Mouse (Mus musculus) ES-E14 (cell line): ENCODE data around the gene Tcerg1l. TPM values are rescaled to one million over a fixed set of nuclear protein-coding genes. Genes with fewer than 3 reads are reported as not detected.

Source experiments
- DNase-seq: peaks from one replicate; pipeline ENCODE4 v3.0.0-alpha.2; 2013; ENCODE audit warnings: low read depth, low spot score
- H3K27ac ChIP-seq: 2 replicates; pipeline ENCODE4 v1.5.1; 2012; ENCODE audit warnings: low read depth, mild to moderate bottlenecking, low read length, moderate library complexity, mixed read lengths; ENCODE audit not compliant: poor library complexity, insufficient read depth, severe bottlenecking
- H3K36me3 ChIP-seq: 2 replicates; pipeline ENCODE4 v1.6.1; 2012; ENCODE audit warnings: mild to moderate bottlenecking, low read length, moderate library complexity, mixed read lengths; ENCODE audit not compliant: control insufficient read depth, poor library complexity, insufficient read depth, severe bottlenecking
- H3K4me1 ChIP-seq, 2 experiments: fragments of 150-350 bp in 1 of 2; sonication (generic) in 1 of 2; 2 replicates each; pipeline ENCODE4 v1.6.1; 2012; ENCODE audit warnings: low read length in 2 of 2, mild to moderate bottlenecking in 1 of 2, mixed read lengths in 1 of 2; ENCODE audit not compliant: control insufficient read depth in 2 of 2, insufficient read depth in 2 of 2, poor library complexity in 1 of 2
- H3K4me3 ChIP-seq, 2 experiments: fragments of 150-350 bp in 1 of 2; sonication (generic) in 1 of 2; 2 replicates each; pipeline ENCODE4 v1.5.1; 2012; ENCODE audit warnings: low read length in 2 of 2, low read depth in 1 of 2, mild to moderate bottlenecking in 1 of 2, mixed read lengths in 1 of 2; ENCODE audit not compliant: insufficient read depth in 1 of 2, poor library complexity in 1 of 2, severe bottlenecking in 1 of 2
- H3K9ac ChIP-seq: 2 replicates; pipeline ENCODE4 v1.6.1; 2012; ENCODE audit warnings: low read depth, mild to moderate bottlenecking, low read length, mixed read lengths; ENCODE audit not compliant: poor library complexity, insufficient read depth, severe bottlenecking
- H3K9me3 ChIP-seq: fragments of 150-350 bp; sonication (generic); 2 replicates; pipeline ENCODE4 v1.6.1; 2012; ENCODE audit warnings: low read depth, mild to moderate bottlenecking, low read length; ENCODE audit not compliant: control insufficient read depth, insufficient read depth
- CHD2 ChIP-seq: IDR thresholded peaks from 2 replicates; pipeline ENCODE4 v1.6.1; 2014; ENCODE audit warnings: mild to moderate bottlenecking, low read depth, low read length, inconsistent platforms
- HCFC1 ChIP-seq: IDR thresholded peaks from 2 replicates; pipeline ENCODE4 v1.6.1; 2012; ENCODE audit warnings: low read length, inconsistent platforms, borderline replicate concordance; ENCODE audit not compliant: insufficient read depth
- MAFK ChIP-seq: IDR thresholded peaks from 2 replicates; pipeline ENCODE4 v1.6.1; 2014; ENCODE audit warnings: mild to moderate bottlenecking, low read depth, low read length, inconsistent platforms; ENCODE audit not compliant: insufficient read depth
- ZC3H11A ChIP-seq: IDR thresholded peaks from 2 replicates; pipeline ENCODE4 v1.6.1; 2012; ENCODE audit warnings: low read depth, mild to moderate bottlenecking, inconsistent platforms, low read length, borderline replicate concordance
- ZNF384 ChIP-seq: IDR thresholded peaks from 2 replicates; pipeline ENCODE4 v1.6.1; 2012; ENCODE audit warnings: low read depth, low read length, inconsistent platforms
- in situ Hi-C, 2 experiments: fragments of 600-800 bp; cut with MboI; formaldehyde crosslinking; loops; one replicate each; pipeline ENCODE4 v1.15.1; 2025; ENCODE audit warnings: low sequenced_read_pairs in 2 of 2, inconsistent platforms in 1 of 2; ENCODE audit not compliant: unreplicated experiment in 2 of 2
- total RNA-seq: library from RNA; depleted of rRNA; stranded (reverse); fragments of 300-350 nt; gene quantifications from 2 replicates; pipeline ENCODE4 v1.2.3, GENCODE M21; 2012

The Tcerg1l gene
- total RNA-seq, 1 experiment: 1.1 TPM

DNA sequence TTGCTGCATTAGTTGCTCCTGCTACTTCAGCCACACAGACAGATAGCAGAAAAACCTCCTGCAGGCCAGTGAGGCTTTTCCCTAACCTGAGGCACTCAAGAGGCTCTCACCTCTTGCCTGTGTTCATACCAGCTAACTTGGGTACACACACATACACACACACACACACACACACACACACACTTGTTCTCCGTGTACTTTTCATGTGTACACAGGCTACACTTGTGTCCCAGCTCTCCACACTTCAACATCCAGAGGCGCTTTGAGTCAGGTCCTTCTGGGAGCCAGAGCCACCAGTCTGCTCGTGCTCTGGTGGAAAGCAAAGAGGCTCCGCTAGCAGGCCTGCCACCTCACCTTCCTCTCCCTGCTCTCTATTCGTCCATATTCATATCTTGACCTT is 24.0 kb downstream of the Tcerg1l start:
- TF ChIP-seq HCFC1 (no peak), ZNF384 (no peak), CHD2 (no peak), ZC3H11A (no peak), MAFK (no peak)
- Histone ChIP-seq H3K4me3 (no peak overlapping the region), H3K36me3 (no peaks in the 10 kb centered on the region), H3K9ac (no peak overlapping the region), H3K27ac (no peak overlapping the region), H3K4me1 (peaks cover 0 to 3% of the 10 kb centered on the region in 2 experiments; a peak in 1 of 4 replicates), H3K9me3 (no peaks in the 10 kb centered on the region)
- no peak for DNase-seq
- in situ Hi-C loops: no loop called here

DNA sequence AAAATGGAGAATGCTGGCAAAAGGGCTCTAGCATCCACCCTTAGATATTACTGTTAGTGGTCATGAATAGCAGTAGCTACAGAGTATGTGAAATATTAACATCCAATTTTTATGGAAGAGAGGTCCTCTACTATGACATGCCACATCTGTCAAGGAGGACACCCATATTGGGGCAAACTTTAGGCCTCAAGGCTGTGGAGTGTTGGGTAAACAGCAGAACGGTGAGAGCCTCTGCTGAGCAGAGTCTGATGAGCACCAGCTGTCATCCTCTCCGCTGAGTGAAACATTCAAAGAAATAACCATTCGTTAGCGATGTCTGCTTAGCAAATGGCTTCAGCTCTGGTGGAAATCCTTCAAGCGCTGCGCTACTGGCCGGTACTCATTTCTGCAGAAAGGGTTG is 30.0 kb downstream of the Tcerg1l start:
- Histone ChIP-seq H3K9ac (no peak overlapping the region), H3K9me3 (no peaks in the 10 kb centered on the region), H3K36me3 (no peaks in the 10 kb centered on the region), H3K27ac (no peak overlapping the region), H3K4me1 (no peaks in the 10 kb centered on the region), H3K4me3 (no peak overlapping the region)
- no peak for DNase-seq
- in situ Hi-C loops: no loop called here
- TF ChIP-seq CHD2: no peak
- no peak for TF ChIP-seq HCFC1
- no peak for TF ChIP-seq ZC3H11A
- TF ChIP-seq ZNF384: no peak
- no peak for TF ChIP-seq MAFK

DNA sequence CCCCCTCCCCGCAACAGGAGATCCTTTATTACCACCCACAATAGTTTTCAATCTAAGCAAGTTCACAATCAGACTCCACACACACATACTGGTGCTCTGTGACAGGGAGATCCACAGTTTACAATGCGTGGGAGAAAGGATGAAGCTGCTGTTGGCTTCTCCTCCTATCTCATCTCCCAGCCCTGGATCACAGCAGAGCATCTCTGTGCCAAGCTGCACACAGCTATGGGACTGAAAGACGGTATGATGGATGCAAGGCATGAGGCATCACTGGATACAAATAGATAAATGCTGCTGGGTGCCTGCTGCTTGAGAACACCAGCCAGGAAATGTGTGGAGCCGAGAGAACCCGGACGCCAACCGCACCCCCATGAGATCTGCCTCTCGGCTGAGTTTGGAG is 32.0 kb downstream of the Tcerg1l start:
- H3K36me3 ChIP-seq: no peaks in the 10 kb centered on the region
- DNase-seq: no peak
- H3K4me3 ChIP-seq: no peak overlapping the region
- H3K27ac ChIP-seq: no peak overlapping the region
- TF ChIP-seq MAFK (no peak), HCFC1 (no peak)
- in situ Hi-C loops: no loop called here
- no peaks in the 10 kb centered on the region for H3K4me1 ChIP-seq
- no peak overlapping the region for H3K9ac ChIP-seq
- no peaks in the 10 kb centered on the region for H3K9me3 ChIP-seq

DNA sequence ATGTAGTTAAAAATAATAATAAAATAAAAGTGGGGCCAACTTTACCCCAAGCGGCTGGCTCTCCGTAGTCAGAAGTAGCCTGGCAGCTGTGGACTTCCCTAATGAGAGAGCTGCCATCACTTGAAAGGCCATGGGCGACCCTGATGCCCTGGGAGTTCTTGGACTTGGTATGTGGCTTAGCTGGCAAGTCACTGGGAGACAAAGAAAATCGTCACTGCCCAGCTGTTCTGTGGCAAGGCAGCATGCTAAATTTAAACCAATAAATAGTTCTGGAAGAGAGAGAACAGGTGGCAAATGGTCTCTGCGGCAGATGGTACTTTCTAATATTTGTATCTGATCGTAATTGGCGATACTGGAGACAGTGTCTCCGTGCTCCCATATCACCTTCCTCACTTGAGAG is 40.1 kb downstream of the Tcerg1l start:
- no peaks in the 10 kb centered on the region for H3K9me3 ChIP-seq
- TF ChIP-seq CHD2 (no peak), ZNF384 (no peak), ZC3H11A (no peak), MAFK (no peak), HCFC1 (no peak)
- H3K4me3 ChIP-seq: no peak overlapping the region
- in situ Hi-C loops: no loop called here
- DNase-seq: no peak
- H3K4me1 ChIP-seq: no peaks in the 10 kb centered on the region
- H3K27ac ChIP-seq: no peak overlapping the region
- H3K9ac ChIP-seq: no peak overlapping the region
- H3K36me3 ChIP-seq: no peaks in the 10 kb centered on the region
